Mouse (Mus musculus) neural tube, embryonic 14.5 days (tissue): ENCODE measurements at regions not wholly inside any gene's neighbourhood (a gene's known extent, or its start where the extent isn't known, plus 50 kb on each side); places are given as distances from the start of the nearest gene placed in this dataset.

Experiments
- ATAC-seq: fragments of 200-750 bp; cut with Nextera tagmentation; 2 replicates; pipeline ENCODE4 v1.8.0; 2017; ENCODE audit warnings: low read depth, mild to moderate bottlenecking, moderate TSS enrichment, moderate library complexity
- H3K27ac ChIP-seq: fragments of 300-500 bp; sonication (generic); 2 replicates; pipeline ENCODE4 v1.5.1; 2014; ENCODE audit warnings: low read depth, mild to moderate bottlenecking, control low read depth, low read length, moderate library complexity, mixed read lengths
- H3K27me3 ChIP-seq: fragments of 300-500 bp; sonication (generic); 2 replicates; pipeline ENCODE4 v1.6.1; 2014; ENCODE audit warnings: low read length; ENCODE audit not compliant: control insufficient read depth, insufficient read depth
- H3K36me3 ChIP-seq: fragments of 300-500 bp; sonication (generic); 2 replicates; pipeline ENCODE4 v1.6.1; 2014; ENCODE audit warnings: low read length, mixed read lengths; ENCODE audit not compliant: control insufficient read depth, insufficient read depth
- H3K4me1 ChIP-seq: fragments of 300-500 bp; sonication (generic); 2 replicates; pipeline ENCODE4 v1.6.1; 2014; ENCODE audit warnings: low read length; ENCODE audit not compliant: control insufficient read depth, insufficient read depth
- H3K4me2 ChIP-seq: fragments of 300-500 bp; sonication (generic); 2 replicates; pipeline ENCODE4 v1.6.1; 2014; ENCODE audit warnings: mild to moderate bottlenecking, low read depth, low read length, control low read depth
- H3K4me3 ChIP-seq: fragments of 300-500 bp; sonication (generic); 2 replicates; pipeline ENCODE4 v1.5.1; 2014; ENCODE audit warnings: low read depth, low read length, control low read depth, mixed read lengths
- H3K9ac ChIP-seq: fragments of 300-500 bp; sonication (generic); replicated peaks from 2 replicates; pipeline ENCODE4 v1.6.1; 2014; ENCODE audit warnings: low read depth, mild to moderate bottlenecking, control low read depth, low read length, mixed read lengths
- H3K9me3 ChIP-seq: fragments of 300-500 bp; sonication (generic); 2 replicates; pipeline ENCODE4 v1.6.1; 2016; ENCODE audit warnings: low read length; ENCODE audit not compliant: control insufficient read depth
- WGBS: fragments of 180-500 bp; shearing (Covaris S2); extraction: QIAGEN DNeasy Blood & Tissue Kit; methylation state at CpG from one replicate; pipeline ENCODE4 v1.1.7; 2014; 5-methylcytosine and 5-hydroxymethylcytosine counted together

GRCm38 (mm10) chr4:55134339-55134738 is 189.5 kb downstream of the Zfp462 start:
- no peak for ATAC-seq
- 98% methylated on average over 4 of the region's 4 CpGs for WGBS
- no peak overlapping the region for H3K9ac ChIP-seq
- H3K4me2 ChIP-seq = no peak overlapping the region
- peaks cover 6% of the 10 kb centered on the region; the same call in 1 of the 2 replicates for H3K4me1 ChIP-seq
- H3K27me3 ChIP-seq = no peaks in the 10 kb centered on the region
- no peaks in the 10 kb centered on the region for H3K36me3 ChIP-seq
- H3K4me3 ChIP-seq = no peak overlapping the region
- no peaks in the 10 kb centered on the region for H3K9me3 ChIP-seq
- H3K27ac ChIP-seq = no peak overlapping the region

- Histone ChIP-seq H3K4me3 (no peak overlapping the region), H3K4me1 (peaks cover 6% of the 10 kb centered on the region; the same call in 1 of the 2 replicates), H3K9ac (no peak overlapping the region), H3K27ac (no peak overlapping the region), H3K27me3 (no peaks in the 10 kb centered on the region), H3K4me2 (no peak overlapping the region), H3K36me3 (no peaks in the 10 kb centered on the region), H3K9me3 (no peaks in the 10 kb centered on the region)
- ATAC-seq = no peak
- WGBS = 47% methylated on average over 4 of the region's 4 CpGs
These were observed 189.9 kb downstream of the Zfp462 start for GRCm38 (mm10) chr4:55134791-55135190.

GRCm38 (mm10) chr4:55136283-55136682 is 191.4 kb downstream of the Zfp462 start:
- H3K27me3 ChIP-seq = no peaks in the 10 kb centered on the region
- no peaks in the 10 kb centered on the region for H3K9me3 ChIP-seq
- no peaks in the 10 kb centered on the region for H3K36me3 ChIP-seq
- no peak overlapping the region for H3K4me2 ChIP-seq
- no peak overlapping the region for H3K27ac ChIP-seq
- H3K4me3 ChIP-seq = no peak overlapping the region
- H3K9ac ChIP-seq = no peak overlapping the region; the same call in 1 of the 2 replicates
- ATAC-seq = no peak; the same call in 1 of the 2 replicates
- 3% methylated on average over 9 of the region's 9 CpGs for WGBS
- peaks cover 6% of the 10 kb centered on the region; the same call in 1 of the 2 replicates for H3K4me1 ChIP-seq

- no peak overlapping the region for H3K9ac ChIP-seq
- WGBS = 98% methylated on average over 2 of the region's 2 CpGs
These were observed 193.0 kb downstream of the Zfp462 start for GRCm38 (mm10) chr4:55137781-55138394.

GRCm38 (mm10) chr4:55141317-55141716 is 196.5 kb downstream of the Zfp462 start:
- no peak overlapping the region for H3K4me3 ChIP-seq
- H3K27me3 ChIP-seq = no peaks in the 10 kb centered on the region
- no peaks in the 10 kb centered on the region for H3K9me3 ChIP-seq
- no peak overlapping the region for H3K4me2 ChIP-seq
- H3K9ac ChIP-seq = no peak overlapping the region
- no peaks in the 10 kb centered on the region for H3K36me3 ChIP-seq
- no peak overlapping the region for H3K27ac ChIP-seq
- H3K4me1 ChIP-seq = peaks cover 3% of the 10 kb centered on the region; the same call in 1 of the 2 replicates
- ATAC-seq = no peak

More at GRCm38 (mm10) chr4:55137781-55138394, 193.0 kb downstream of the Zfp462 start:
- no peak for ATAC-seq
- H3K4me2 ChIP-seq = no peak overlapping the region
- H3K4me3 ChIP-seq = no peak overlapping the region
- H3K27me3 ChIP-seq = no peaks in the 10 kb centered on the region
- no peaks in the 10 kb centered on the region for H3K9me3 ChIP-seq
- H3K27ac ChIP-seq = no peak overlapping the region
- no peaks in the 10 kb centered on the region for H3K36me3 ChIP-seq
- H3K4me1 ChIP-seq = peaks cover 6% of the 10 kb centered on the region; the same call in 1 of the 2 replicates

GRCm38 (mm10) chr4:55141923-55142732 is 197.3 kb downstream of the Zfp462 start:
- H3K9ac ChIP-seq = no peak overlapping the region
- no peak overlapping the region for H3K4me2 ChIP-seq
- H3K36me3 ChIP-seq = no peaks in the 10 kb centered on the region
- H3K9me3 ChIP-seq = no peaks in the 10 kb centered on the region
- no peak overlapping the region for H3K4me3 ChIP-seq
- no peak overlapping the region for H3K27ac ChIP-seq
- no peaks in the 10 kb centered on the region for H3K4me1 ChIP-seq
- H3K27me3 ChIP-seq = no peaks in the 10 kb centered on the region
- WGBS = 82% methylated on average over 8 of the region's 8 CpGs
- no peak for ATAC-seq

- Histone ChIP-seq H3K4me2 (no peak overlapping the region), H3K36me3 (no peaks in the 10 kb centered on the region), H3K9me3 (no peaks in the 10 kb centered on the region), H3K4me1 (no peaks in the 10 kb centered on the region), H3K27me3 (no peaks in the 10 kb centered on the region), H3K4me3 (no peak overlapping the region), H3K9ac (no peak overlapping the region), H3K27ac (no peak overlapping the region)
- no peak for ATAC-seq
These were observed 198.6 kb downstream of the Zfp462 start for GRCm38 (mm10) chr4:55143400-55143799.

- H3K4me2 ChIP-seq = no peak overlapping the region
- no peak overlapping the region for H3K9ac ChIP-seq
- WGBS = 23% methylated on average over 1 of the region's 1 CpGs
- H3K36me3 ChIP-seq = no peaks in the 10 kb centered on the region
- no peaks in the 10 kb centered on the region for H3K9me3 ChIP-seq
- no peaks in the 10 kb centered on the region for H3K4me1 ChIP-seq
- H3K27me3 ChIP-seq = no peaks in the 10 kb centered on the region
- no peak for ATAC-seq
- H3K27ac ChIP-seq = no peak overlapping the region
- H3K4me3 ChIP-seq = no peak overlapping the region
These were observed 200.1 kb downstream of the Zfp462 start for GRCm38 (mm10) chr4:55144995-55145394.

GRCm38 (mm10) chr4:55145968-55146367 is 201.1 kb downstream of the Zfp462 start:
- no peak overlapping the region for H3K27ac ChIP-seq
- no peaks in the 10 kb centered on the region for H3K27me3 ChIP-seq
- no peaks in the 10 kb centered on the region for H3K36me3 ChIP-seq
- no peaks in the 10 kb centered on the region for H3K9me3 ChIP-seq
- WGBS = 22% methylated on average over 8 of the region's 8 CpGs
- ATAC-seq = no peak
- no peak overlapping the region for H3K4me2 ChIP-seq
- no peaks in the 10 kb centered on the region for H3K4me1 ChIP-seq
- H3K4me3 ChIP-seq = no peak overlapping the region
- H3K9ac ChIP-seq = no peak overlapping the region
